Mouse (Mus musculus) bone marrow macrophage, adult 2 months (primary cell): ENCODE data around the gene Mtf1. TPM values are rescaled to one million over a fixed set of nuclear protein-coding genes. Genes with fewer than 3 reads are reported as not detected.
A peak's percentile ranks its signal among the peaks of the same experiment; 100 is the strongest.

ENCODE experiments used
- H3K27ac ChIP-seq: 2 replicates; pipeline ENCODE4 v1.5.1; 2012; ENCODE audit warnings: low read depth, low read length; ENCODE audit not compliant: insufficient read depth
- H3K4me1 ChIP-seq: 2 replicates; pipeline ENCODE4 v1.6.1; 2012; ENCODE audit warnings: low read length; ENCODE audit not compliant: control insufficient read depth, insufficient read depth
- H3K4me3 ChIP-seq: 2 replicates; pipeline ENCODE4 v1.5.1; 2012; ENCODE audit warnings: mild to moderate bottlenecking, low read length, moderate library complexity; ENCODE audit not compliant: insufficient read depth
- CTCF ChIP-seq: IDR thresholded peaks from 2 replicates; pipeline ENCODE4 v1.5.1; 2012; ENCODE audit warnings: low read depth, mild to moderate bottlenecking, low read length, moderate library complexity
- POLR2A ChIP-seq: IDR thresholded peaks from 2 replicates; pipeline ENCODE4 v1.6.1; 2012; ENCODE audit warnings: mild to moderate bottlenecking, low read depth, low read length, borderline replicate concordance
- polyA plus RNA-seq: library from polyadenylated mRNA; stranded (reverse); fragments of >200 nt; gene quantifications from 2 replicates; pipeline ENCODE4 v1.2.4, GENCODE M21; 2012; ENCODE audit not compliant: missing spikeins, insufficient read depth, insufficient read length

Mtf1 gene
- polyA plus RNA-seq = 12.0 and 13.1 TPM in 2 replicates

DNA sequence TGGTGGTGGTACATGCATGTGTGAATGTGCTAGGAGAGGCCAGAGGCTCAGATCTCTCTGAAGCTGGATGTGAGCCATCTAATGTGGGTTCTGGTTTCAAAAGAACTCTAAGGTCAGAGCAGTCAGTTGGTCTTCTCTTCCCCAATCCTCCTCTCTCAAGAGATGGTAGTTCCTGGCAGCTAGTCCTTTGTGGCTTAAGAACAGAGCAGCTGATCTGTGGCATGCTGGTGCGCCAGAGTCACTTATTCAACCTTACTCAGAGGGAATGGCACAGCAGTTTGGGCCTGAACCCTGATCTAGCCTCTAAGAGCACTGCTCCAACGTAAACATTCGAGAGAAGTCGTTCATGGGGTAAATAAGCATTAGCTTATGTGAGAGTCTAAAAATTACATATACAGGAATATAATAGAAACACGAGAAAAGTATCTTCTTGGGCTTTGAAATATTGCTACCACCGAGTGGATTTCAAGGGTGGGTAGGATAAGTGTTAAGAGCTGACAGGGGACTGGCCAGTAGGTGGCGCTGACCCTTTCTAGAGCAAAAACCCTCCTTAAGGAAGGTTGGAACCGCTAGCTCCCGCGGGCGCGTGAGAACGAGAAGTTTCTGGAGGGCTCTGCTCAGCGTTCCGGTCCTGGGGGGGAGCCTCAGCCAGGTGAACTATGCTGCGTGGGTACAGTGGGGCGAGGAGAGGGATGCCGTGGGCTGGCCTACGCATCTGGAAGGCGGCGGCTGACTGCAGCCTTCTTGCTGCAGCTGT, at the start of gene Mtf1:
TSS of gene Mtf1 (plus strand) at position 553 of the 757 bp plus-strand sequence.
- Histone ChIP-seq H3K27ac (peak within 1 kb of the TSS; percentile 99), H3K4me3 (peak within 1 kb of the TSS; percentile 100), H3K4me1 (peaks cover 2% of the 10 kb centered on the region; the same call in 1 of the 2 replicates)
- peak; percentile 54; the same call in 1 of the 2 replicates for TF ChIP-seq CTCF
- TF ChIP-seq POLR2A = no peak

DNA sequence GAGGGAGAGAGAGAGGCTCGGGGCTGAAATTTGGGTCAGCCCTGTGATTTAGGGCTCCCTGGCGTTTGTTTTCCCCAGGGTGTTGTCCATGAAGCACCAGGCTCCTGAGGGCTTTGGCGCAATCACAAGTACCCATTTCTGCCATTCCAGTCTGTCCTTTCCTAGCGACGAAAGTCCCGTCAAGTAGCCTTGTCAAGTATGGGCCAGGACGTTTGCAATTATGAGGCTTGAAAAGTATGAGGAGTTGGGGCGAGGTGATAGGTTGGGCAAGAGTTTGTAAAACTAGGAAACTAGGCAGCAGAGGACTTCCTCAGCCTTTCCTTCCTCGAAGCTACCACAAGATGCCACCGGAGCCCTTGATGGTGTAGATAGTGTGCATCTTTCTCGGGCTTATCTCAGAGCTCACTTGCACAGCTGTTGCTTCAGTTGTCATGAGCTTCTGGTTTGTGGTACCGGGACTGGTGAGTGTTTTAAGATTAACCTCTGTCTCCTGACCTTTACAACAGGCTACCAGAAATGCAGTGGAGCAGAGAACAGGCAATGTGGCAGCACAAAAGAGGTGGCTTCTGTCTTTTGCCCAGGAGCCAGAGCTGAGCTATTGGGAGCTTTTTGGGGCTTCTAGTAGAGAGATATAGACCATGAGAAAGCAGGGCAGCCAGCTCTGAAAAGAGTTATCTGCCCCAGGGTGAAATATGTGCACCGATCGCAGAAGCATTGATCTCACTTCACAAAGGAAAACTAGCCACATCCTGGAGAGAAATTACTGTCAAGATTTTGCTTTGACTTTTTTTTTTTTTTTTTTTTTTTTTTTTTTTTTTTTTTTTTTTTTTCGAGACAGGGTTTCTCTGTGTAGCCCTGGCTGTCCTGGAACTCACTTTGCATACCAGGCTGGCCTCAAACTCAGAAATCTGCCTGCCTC, 49.4 kb upstream of the Mtf1 start:
- H3K4me1 ChIP-seq = peaks cover 29% of the 10 kb centered on the region
- H3K27ac ChIP-seq = no peak overlapping the region
- TF ChIP-seq CTCF = no peak
- no peak for TF ChIP-seq POLR2A
- peak overlapping the region; percentile 91 for H3K4me3 ChIP-seq

DNA sequence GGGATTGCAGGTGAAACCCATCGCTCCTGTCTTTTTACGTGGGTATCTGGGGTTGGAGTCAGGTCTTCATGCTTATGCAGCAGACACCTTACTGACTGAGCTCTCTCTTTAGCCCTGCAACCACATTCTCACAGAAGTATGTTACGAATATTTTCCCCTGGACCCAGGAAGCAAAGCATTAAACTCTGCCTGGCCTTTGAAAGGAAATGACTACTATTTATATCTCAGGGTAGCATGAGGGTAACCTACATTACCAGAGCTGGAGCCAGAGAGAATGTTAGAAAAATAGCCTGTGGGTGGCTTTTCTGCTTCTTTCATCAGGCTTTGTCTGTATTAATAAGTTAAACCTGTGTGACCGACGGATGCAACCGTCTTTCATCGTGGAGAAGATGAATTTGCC, 46.4 kb upstream of the Mtf1 start:
- H3K4me1 ChIP-seq = peaks cover 18% of the 10 kb centered on the region
- no peak overlapping the region for H3K4me3 ChIP-seq
- TF ChIP-seq CTCF (no peak), POLR2A (no peak)
- no peak overlapping the region for H3K27ac ChIP-seq

DNA sequence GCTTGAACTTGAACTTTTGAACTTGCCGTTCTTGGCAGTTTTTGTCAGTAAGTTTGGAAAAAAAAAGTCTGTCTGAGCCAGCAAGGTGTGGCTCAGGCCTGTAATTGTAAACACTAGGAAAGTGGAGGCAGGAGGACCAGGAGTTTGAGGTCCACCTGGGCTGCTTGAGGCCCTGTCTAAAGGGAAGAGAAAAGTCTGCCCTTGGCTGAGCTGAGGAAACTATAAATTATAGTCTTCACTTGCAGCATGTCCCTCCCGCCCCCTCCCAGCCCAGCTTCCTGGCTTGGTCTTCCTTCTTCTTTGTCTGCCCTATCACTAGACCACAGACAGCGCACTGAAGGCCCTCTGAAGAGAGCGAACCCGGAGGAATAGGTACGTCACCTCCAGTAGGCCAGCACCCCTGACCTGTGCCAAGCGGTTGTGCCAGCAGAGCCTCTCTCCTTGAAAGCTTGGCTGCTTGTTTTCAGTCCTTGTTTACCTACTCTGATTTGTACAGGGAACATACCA, 42.5 kb upstream of the Mtf1 start:
- H3K4me1 ChIP-seq = peaks cover 20% of the 10 kb centered on the region
- H3K27ac ChIP-seq = no peak overlapping the region
- TF ChIP-seq CTCF (no peak), POLR2A (no peak)
- no peak overlapping the region for H3K4me3 ChIP-seq

DNA sequence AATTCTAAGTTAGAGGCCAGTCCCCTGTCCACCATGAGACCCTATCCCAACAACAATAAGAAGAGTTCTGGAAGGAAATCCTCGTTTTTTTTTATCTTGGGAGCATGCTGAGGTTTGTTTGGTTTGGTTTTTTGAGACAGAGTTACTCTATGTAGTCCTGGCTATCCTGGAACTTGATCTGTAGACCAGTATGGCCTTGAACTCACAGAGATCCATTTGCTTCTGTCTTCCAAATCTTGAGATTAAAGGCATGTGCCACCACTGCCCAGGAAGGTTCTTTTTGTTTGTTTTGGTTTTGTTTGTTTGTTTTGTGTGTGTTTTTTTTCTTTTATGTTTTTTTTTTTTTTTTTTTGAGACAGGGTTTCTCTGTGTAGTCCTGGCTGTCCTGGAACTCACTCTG, 40.7 kb upstream of the Mtf1 start:
- H3K4me3 ChIP-seq = no peak overlapping the region
- TF ChIP-seq POLR2A (no peak), CTCF (no peak)
- no peak overlapping the region for H3K27ac ChIP-seq
- H3K4me1 ChIP-seq = peaks cover 17% of the 10 kb centered on the region

DNA sequence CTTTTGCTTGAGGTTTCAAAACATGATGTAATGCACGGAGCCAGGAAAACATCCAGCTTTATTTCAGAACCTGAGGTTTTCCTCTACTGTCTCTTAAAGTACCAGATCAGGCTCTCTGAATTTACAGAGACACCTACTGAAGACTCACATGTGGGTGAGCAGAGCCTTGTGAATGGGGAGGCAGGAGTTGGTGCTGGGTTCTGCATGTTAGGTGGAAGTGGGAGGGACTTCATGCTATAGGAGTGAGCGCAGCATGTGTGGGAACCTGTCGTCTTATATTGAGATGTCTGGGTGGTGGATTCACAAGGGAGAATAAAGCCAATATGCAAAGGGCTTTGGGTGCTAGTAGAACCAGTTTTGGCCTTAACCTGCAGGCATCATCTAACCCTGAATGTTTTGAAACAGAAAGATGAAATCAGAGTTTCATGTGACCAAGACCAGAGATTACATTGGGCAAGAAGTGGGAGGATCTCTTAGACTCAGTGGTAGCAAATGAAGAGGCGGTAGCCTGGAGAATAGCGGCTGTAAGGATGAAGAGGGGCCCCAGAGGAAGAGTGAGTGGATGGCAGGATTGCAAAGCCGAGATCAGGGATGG, 38.9 kb upstream of the Mtf1 start:
- Histone ChIP-seq H3K4me3 (no peak overlapping the region), H3K4me1 (peaks cover 19% of the 10 kb centered on the region)

DNA sequence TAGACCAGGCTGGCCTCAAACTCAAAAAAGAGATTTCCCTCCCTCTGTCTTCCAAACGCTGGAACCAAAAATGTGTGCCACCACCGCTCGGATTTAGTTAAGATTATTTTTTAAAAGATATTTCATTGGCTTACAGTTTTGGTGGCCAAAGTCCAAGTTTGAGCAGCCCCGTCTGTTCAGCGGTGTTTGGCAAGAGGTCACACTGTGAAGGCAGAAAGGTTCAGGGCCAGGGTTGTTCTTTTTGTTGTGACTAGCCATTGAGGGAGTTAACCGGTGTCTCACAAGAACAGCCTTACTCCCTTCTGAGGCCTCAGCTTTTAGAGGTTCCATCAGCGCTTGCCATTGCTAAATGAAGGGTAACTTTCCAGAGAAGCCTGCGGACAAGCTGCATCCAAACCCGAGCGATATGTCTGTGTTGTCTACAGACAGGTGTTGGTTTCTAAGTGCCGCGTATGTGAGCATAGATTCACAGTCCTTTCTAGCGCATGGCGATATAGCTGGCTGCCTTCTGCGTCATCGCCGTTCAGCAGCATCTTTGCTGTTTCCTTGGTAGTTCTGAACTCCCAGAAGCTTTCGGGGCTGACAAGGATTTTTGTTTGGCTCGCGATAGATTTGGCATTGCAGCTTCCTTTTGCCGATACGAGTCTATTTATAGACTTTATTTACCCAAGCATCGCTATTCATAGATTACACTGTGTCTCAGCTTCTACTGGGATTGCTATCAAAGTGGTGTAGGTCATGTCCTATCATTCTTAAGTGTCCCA, 35.9 kb upstream of the Mtf1 start:
- H3K4me1 ChIP-seq = peaks cover 19% of the 10 kb centered on the region

More for the DNA sequence above, 38.9 kb upstream of the Mtf1 start:
- H3K27ac ChIP-seq = no peak overlapping the region
- no peak for TF ChIP-seq POLR2A
- no peak for TF ChIP-seq CTCF

DNA sequence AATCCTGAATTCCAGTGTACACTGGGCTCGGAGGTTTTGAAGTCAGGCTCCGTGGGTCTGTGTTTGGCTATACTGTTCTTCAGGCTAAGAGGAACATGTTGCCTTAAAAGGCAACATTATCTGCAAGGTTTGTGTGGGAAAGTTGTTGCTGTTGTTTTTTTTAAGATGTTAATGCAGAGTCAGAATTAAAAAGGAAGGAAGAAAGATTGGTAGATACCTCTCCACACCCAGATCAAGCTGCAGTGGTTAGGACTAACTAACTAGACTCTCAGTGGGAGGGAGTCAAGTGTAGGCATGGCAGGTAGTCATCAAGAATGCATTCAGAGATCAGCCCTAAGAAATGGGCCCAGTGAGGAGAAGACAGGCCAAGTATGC, 35.4 kb upstream of the Mtf1 start:
- Histone ChIP-seq H3K4me1 (peaks cover 20% of the 10 kb centered on the region), H3K27ac (no peak overlapping the region), H3K4me3 (no peak overlapping the region)
- TF ChIP-seq CTCF (no peak), POLR2A (no peak)

More for the DNA sequence above, 35.9 kb upstream of the Mtf1 start:
- Histone ChIP-seq H3K4me3 (no peak overlapping the region), H3K27ac (no peak overlapping the region)
- TF ChIP-seq POLR2A (no peak), CTCF (no peak)
